Mouse (Mus musculus) E14TG2a.4 (cell line): Measurements from ENCODE around the gene Slc37a2.

Experiments used
- CTCF ChIP-seq: conservative IDR thresholded peaks from 2 replicates; pipeline ENCODE4 v1.5.1; 2014; ENCODE audit warnings: low read length
- NANOG ChIP-seq: IDR thresholded peaks from 2 replicates; pipeline ENCODE4 v1.6.1; 2014; ENCODE audit warnings: borderline replicate concordance, low read length, mixed read lengths
- POU5F1 ChIP-seq: IDR thresholded peaks from 2 replicates; pipeline ENCODE4 v1.6.1; 2014; ENCODE audit warnings: low read length, borderline replicate concordance

DNA sequence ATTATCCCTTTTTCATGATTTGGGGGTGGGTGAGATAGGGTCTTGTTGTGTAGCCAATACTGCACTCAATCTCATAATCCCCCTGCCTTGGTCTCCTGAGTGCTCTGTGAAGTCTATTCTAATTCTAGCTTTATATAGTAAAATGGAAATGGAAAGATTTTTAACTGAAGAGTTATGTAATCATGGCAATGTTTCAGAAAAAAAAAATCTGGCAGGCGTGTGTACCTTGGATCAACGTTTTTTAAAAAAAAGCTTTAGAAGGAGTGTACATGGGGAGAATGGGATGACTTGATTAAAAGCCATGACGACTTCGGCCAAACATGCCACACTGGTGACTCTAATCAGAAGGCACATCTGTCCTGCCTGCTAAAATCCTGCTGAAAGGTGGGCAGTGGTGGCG, 68.1 kb downstream of the Slc37a2 start:
- TF ChIP-seq CTCF (no peak), NANOG (no peak), POU5F1 (no peak)
